Mouse (Mus musculus) lung, postnatal 4 days (tissue): ENCODE results near the gene Pdcl3.

Experiments
- DNase-seq, 2 experiments: peaks; one replicate each; pipeline ENCODE4 v3.0.0; 2021

Pdcl3 gene

DNA sequence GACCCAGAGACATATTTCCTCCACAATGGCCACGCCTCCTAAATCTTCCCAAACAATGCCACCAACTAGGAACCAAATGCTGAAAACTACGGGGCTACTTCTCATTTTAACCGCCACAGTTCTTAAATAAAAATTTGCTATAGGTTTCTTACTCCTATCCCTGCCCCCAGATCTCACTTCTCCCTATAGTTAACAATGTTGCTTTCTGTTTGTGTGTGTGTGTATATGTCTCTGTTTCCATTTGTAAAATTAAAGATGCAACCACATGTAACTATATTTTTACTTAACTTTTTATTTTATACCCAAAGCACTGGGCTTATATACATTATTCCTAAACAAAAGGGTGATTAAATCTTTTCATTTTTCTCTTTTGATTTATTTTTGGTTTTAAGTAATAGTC, at the start of gene Pdcl3:
Gene Pdcl3 (plus strand): TSS at position 301 of the 400 bp plus-strand sequence.
- DNase-seq: no peak

GRCm38 (mm10) chr1:38936780-38937179, 48.6 kb upstream of the Pdcl3 start:
- no peak for DNase-seq

GRCm38 (mm10) chr1:38938849-38939248, 46.6 kb upstream of the Pdcl3 start, which contains the start of gene Nms:
Nms (plus strand) TSS chr1:38939149.
- DNase-seq: no peak

DNA sequence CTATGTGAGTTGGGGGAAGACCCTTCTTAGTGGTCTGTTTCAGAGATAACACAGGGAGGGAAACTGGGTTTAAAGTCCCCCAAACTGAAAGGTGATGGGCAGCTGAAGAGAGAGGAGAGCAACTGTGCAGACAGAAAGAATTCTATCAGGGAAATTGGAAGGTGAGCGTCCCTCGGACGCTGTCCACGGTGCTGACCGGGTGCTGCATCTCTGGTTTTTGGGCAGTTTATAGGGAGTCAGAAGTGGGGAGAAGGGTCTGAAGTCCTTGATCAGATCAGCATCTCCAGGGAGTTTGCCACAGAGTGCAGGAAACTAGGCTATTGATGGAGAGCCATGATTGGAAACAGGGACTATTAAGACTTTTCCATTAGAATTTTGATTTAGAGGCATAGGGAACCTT, 45.8 kb upstream of the Pdcl3 start:
- peak in 1 of 2 experiments; percentile 9 for DNase-seq

DNA sequence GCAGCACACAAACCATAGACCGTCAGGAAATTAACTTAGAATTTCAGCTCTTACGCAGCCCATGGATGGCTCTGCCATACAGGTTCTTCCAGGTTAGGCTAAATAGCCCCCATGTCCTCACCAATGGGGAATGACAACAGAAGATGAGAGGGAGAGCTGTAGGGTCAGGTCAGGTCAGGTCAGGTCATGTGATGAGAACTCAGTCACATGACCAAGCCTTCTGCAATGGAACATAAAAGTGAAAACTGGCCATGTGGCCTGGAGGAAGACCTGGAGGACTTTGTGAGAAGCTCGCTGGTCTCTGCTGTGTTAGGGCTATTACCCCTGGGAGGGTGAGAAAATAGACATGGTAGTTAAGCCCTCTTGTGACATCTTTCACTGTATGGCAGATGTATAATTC, 29.0 kb upstream of the Pdcl3 start:
- no peak for DNase-seq

GRCm38 (mm10) chr1:38969116-38969515, 16.3 kb upstream of the Pdcl3 start:
- DNase-seq: no peak

DNA sequence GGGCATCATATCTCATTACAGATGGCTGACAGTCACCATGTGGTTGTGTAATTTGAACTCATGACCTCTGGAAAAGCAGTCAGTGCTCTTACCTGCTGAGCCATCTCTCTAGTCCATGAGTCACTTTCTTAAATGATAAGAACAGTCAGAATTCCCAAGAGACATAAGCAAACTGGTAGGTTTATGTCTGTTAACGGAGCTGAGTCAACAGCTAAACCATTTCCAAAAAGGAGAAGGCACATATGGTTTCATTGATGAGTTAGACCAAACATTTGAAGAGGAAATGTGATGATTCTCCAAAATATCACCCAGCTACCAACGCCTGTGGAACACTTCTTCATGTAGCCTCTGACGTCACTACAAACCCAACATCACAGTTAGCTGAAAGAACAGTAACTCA, 13.7 kb upstream of the Pdcl3 start:
- no peak for DNase-seq

DNA sequence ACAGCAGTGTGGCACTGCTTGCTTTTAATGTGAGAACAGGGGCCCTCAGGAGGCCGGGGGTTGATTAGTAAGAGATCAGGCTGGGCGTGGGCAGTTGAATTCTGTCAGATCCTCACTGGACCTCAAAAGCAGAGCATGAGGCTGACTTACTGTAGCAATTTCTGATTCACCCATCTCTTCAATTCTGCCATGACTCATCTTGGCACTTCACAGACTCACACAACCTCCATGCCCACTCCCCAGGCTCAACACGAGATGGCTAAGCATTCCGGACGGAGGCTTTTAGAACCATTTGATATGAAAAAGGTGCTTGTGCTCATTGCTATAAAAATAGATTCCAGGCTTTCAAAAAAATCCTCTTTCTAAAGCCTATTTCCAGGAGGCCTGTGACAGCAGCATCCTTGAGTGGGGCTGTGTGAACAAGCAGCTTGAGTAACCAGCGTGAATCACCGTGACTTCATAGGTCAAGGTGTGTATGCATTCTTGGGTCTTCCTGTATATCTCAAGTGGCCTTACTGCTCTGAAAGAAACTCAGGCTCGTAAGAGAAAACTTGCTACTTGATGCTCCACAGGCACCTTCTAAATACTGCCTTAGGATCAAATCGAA, 12.3 kb upstream of the Pdcl3 start:
- no peak for DNase-seq

DNA sequence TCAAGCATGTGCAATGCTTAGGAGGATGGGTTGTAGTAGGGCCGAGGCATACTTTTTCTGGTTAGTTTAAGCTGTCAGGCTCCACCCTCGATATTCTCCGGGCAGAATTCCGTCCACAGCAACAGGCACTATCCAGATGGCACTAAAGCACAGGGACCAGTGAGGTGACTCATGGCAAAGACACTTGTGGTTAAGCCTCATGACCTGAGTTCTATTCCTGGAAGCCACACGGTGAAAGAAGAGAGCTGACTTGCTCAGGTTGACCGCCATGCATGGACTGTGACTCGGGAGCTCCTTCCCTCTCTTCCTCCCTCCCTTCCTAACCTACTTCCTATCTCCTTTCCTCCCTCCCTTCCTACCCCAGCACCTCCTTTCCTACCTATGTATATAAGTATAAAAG, 5.5 kb upstream of the Pdcl3 start:
- DNase-seq: no peak

DNA sequence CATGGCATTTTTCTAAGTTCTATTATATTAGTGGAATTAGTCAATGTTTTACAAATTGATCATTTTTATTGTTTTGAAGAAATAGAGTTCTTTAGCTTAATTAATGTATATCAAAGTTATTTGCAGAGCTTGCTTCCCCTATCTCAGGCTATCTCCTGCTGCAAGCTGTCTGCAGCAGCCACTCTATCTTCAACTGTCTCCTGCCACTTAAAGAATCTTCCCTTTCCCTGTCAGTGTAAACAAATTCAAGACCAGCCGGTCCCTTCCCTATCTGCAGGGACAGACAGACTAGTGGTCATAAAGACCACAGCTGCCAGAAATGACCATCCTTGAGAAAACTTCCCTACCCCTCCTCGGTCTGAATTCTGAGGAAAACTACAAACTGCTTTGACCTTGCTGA, 1.5 kb upstream of the Pdcl3 start:
- no peak for DNase-seq

GRCm38 (mm10) chr1:38987080-38987864, 1.9 kb downstream of the Pdcl3 start:
- DNase-seq: peak; percentile 97 to 98

DNA sequence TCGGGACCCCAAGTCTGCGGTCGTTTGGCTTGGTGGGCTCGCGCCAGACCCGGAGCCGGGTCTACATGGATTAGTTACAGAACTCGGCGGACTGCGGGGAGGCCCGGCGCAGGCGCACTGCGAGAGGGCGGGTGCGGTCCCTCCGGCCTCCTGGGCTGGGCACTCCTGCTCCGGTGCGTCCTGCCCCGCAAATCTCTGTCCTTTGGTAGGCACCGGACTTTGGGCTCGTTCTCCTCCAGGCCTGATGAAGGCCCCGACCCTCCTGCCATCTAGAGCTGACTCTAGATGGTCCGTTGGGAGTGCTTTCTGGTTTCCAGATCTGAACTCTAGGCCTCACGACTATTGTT, 2.4 kb downstream of the Pdcl3 start:
- no peak for DNase-seq

DNA sequence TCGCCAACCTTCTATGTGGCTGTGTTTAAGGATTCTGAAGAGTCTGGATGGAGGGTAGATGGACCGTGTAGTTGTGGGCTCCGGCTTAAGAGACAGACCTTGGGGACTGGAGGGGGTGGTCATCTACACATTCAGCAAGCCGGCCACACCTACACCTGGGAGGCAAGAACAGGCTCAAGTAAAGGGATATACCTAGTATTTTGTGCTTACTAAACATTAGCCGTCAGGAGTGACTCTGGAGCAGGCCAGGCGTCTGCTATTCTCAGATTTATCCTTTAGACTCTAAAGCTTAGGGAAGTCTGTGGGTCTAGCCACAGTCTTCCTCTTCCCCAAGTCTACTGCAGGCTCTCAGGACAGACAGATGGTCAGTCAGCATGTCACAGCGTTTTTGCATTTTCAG, 2.9 kb downstream of the Pdcl3 start:
- no peak for DNase-seq

DNA sequence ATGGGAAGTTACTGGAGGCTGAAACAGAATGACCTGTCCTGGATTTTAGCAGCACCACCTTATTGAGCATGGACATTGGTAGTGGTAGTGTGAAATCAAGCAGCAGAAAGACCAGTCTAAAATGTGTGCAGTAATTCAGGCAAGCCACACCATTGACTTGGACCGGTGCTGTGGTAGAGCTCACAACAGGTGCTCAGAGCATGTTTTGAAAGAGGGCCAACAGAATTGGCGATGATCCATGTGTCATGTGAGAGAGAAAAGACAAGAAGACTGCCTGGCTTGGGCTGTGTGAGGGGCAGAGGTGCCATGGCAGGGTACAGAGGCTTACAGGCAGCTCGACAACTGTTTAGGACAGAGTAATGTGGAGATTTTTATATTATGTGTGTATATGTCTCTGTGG, 7.0 kb downstream of the Pdcl3 start:
- DNase-seq: no peak

DNA sequence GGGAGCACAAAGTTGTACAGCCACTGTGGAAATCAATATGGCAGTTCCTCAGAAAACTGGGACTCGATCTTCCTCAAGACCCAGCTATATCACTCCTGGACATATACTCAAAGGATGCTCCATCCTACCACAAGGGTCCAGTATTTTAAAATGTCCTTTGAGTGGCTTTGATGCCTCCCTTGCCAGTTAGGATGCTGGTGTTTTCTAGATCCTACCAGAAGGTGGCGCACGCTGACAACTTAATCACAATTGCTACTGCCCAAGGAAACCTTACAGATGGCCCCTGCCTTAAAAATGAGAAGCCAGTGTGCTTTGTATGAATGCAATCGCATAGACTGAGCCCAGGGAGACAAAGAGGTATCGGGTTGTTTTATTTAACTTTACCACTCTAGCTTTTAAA, 15.7 kb downstream of the Pdcl3 start:
- DNase-seq: peak; percentile 55 to 80

DNA sequence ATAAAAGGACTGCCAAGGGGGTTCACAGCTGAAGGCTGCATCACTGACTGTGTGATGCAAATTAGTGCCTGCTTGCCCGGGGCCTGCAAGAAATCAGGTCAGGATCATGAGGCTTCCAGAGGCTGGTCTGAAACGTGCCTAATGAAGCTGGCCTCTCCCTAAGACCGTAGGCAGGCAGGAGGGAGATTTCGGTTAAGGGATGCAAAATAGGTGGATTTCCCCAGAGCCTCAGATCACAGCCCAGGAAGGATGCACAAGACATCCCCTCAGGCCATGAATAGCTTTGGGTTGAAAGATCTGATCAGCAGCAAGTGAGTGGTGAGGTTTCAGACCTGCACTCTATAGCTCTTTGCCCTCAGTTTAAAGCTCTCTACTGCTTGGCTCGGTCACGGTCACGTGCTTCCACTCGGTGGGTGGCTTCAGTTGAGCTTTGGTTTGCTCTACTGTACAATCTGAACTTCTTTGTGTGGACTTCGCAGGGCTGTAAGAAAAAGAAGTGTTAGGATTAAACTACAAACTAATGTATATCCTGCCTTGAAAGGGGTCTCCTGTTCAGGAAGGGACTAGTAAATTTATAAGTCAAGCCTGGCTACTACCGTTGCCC, 20.4 kb downstream of the Pdcl3 start:
- no peak for DNase-seq

DNA sequence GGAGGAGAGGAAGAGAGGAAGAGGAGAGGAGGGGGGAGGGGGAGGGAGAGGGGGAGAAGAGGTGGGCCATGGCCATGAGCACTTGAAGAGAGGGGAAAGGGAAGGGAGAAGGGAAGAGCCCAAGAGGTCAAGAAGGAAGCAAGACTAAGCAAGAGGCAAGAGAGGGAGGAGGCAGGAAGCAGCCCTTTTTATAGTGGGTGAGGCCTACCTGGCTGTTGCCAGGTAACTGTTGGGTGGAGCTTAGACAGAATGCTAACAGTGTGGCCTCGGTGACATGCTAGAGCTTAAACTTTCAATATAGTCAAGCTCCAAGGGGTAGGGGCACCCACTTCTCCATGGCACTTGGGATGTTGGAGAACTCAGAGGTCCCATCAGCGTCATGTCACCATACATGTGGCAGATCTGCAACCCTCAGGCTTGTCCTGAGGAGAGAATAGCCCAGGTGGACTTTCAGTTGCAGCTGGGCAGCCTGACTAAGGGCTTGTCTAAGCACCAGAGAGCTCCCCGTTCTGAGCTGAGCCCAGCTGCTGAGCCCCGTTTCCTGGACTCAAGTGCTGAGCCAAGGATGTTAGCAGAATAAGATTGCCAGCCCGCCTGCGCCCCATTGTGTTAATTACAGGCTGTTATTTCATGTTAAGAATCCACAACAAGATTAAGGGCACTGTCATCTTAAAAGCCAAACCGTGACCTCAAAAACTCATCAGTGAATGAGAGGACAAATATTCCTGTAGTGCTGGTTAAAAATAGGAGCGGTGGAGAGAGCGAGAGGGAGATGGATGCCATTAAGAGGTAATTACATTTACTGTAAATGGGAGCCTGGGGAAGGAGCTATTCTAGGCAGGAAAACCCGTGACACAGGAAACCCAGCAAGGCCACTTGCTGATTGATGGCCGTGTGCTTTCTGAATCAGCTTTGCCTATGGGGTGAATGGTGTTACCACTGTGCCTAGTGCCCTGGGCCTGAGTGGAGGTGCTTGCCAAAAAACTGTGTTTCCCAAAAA, 21.7 kb downstream of the Pdcl3 start:
- DNase-seq: no peak

DNA sequence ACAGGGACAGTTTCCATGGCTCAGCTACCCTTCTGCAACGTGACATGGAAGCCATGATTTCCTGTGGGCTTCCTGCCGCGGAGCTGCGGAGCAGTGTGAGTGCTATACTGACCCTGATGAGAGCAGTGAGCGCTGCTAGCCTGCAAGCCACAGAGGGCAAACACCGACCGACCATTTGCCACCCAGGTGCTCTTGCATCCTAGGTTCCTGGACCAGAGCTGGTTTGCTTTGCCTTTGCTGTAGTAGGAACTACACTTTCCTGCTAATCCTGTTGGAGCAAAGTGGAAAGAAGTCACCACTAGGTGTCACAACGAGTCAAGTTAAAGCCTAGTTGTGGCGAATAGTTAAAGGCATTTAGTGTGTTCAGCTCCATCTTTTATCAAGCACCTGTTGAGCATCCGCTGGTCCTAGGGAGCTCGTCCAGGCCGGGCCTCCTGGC, 25.2 kb downstream of the Pdcl3 start:
- peak in 1 of 2 experiments; percentile 73 for DNase-seq

DNA sequence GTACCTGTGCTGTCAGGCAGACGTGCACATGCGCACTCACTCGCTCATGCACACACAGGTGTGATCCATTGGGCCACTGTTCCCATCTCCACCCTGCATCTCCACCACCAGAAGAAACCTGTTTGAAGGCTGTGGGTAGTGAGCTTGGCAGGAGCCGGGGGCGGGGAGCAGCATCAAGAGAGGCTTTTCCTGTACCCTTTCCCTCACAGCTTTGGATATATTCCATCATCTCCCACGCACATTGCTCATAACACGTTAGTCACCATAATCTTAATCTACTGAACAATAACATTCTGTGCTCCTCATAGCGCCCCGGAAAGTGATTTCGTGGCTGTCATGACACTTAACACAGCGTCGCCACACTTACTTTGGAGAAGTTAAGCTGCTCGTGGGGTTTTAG, 27.2 kb downstream of the Pdcl3 start:
- DNase-seq: no peak

DNA sequence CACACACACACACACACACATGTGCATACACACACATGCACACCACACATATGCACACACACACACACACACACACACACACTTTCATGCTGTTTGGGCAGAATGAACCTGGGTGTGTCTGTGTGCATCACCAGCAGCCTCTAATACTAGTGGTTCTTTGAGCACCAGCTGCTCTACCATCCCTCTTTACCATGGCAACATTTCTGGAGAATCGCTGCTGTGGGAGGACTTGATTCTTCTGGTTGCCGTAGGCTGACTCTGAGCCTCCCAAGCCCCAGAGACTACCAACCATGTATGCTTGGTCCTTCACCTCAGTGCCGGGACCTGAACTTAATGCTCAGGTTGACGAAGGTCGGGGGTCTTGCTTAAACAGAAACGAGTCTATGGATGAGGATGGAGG, 28.4 kb downstream of the Pdcl3 start:
- no peak for DNase-seq

GRCm38 (mm10) chr1:39015529-39015928, 30.1 kb downstream of the Pdcl3 start:
- no peak for DNase-seq

- no peak for DNase-seq
These were observed 32.5 kb downstream of the Pdcl3 start for GRCm38 (mm10) chr1:39017871-39018270.

GRCm38 (mm10) chr1:39025142-39025541, 39.7 kb downstream of the Pdcl3 start:
- no peak for DNase-seq
